Mouse (Mus musculus) Muller cell, postnatal 12 days (primary cell): ENCODE measurements around the gene Mdk.
A peak's percentile ranks its signal among the peaks of the same experiment; 100 is the strongest.

ENCODE experiments used
- DNase-seq: peaks from one replicate; pipeline ENCODE4 v3.0.0-alpha.2; 2015; ENCODE audit errors: inconsistent ontology term

Gene Mdk

DNA sequence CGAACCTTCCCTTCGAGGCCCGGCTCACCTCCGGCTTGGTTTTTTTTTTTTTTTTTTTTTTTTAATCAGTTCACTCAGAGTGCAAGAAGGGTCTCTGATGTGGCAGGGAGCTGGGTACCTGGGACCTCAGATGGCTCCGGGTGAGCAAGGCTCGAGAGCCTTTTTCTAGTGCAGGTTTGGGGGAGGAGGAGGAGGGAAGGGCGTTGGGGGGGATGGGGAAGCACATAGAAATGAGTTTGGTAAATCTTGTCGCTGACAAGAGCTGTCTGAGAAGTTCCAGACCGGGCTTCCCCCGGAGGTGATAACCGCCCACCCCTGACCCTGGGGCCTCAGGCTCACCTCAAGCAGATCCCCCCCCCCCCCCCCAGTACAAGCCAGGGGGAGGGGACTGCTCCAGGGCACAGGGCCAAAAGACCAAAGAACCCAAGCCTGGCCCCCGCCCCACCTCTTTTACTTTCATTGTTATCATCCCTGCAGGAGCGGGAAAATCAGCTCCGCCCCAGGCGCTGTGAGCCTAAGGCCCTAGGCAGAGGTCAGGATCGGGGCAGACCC lies at the start of gene Mdk:
Gene Mdk (minus strand): TSS at position 138 of the 552 bp plus-strand sequence.
- DNase-seq: no peak

- no peak for DNase-seq
These were observed 48.7 kb upstream of the Mdk start for GRCm38 (mm10) chr2:91980830-91981229.

- DNase-seq: no peak
These were observed 48.1 kb upstream of the Mdk start for GRCm38 (mm10) chr2:91980245-91980644.

DNA sequence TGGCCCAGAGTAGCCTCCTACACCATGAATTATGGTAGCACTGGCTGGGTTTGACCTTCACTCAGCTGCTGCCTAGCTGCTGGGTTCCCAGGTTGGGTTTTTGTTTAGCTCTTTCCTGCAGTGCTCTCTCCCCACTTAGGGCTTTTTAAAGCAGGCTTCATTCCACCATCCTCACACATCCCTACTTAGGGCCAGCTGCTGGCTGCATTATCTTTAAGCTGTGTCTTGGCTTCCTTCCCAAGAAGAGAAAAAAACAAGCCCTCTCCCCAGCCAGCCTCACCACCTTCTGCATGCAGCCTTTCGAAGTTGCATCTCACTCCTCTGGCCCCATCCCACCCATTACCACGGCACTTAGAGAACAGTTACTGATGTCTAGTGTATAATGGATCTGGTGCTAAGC lies 46.5 kb upstream of the Mdk start:
- no peak for DNase-seq

DNA sequence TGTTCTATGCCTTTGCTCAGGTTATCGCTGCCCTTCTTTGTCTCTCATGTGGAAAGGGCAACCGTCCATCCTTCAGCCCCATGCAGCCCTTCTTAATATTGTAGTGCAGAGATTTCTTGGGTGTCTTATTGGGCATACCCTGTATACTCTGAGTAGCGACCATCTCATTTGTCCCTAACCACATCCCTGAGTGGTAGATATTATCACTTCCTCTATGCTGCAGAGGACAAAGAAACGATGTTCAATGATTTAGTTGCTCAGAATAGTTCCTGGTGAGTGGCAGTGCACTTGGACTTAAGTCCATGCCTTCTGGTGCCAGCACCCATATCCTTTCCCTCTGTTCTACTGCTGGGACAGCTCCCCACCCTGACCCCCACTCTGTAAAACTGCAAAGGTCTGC lies 45.9 kb upstream of the Mdk start:
- DNase-seq: no peak

DNA sequence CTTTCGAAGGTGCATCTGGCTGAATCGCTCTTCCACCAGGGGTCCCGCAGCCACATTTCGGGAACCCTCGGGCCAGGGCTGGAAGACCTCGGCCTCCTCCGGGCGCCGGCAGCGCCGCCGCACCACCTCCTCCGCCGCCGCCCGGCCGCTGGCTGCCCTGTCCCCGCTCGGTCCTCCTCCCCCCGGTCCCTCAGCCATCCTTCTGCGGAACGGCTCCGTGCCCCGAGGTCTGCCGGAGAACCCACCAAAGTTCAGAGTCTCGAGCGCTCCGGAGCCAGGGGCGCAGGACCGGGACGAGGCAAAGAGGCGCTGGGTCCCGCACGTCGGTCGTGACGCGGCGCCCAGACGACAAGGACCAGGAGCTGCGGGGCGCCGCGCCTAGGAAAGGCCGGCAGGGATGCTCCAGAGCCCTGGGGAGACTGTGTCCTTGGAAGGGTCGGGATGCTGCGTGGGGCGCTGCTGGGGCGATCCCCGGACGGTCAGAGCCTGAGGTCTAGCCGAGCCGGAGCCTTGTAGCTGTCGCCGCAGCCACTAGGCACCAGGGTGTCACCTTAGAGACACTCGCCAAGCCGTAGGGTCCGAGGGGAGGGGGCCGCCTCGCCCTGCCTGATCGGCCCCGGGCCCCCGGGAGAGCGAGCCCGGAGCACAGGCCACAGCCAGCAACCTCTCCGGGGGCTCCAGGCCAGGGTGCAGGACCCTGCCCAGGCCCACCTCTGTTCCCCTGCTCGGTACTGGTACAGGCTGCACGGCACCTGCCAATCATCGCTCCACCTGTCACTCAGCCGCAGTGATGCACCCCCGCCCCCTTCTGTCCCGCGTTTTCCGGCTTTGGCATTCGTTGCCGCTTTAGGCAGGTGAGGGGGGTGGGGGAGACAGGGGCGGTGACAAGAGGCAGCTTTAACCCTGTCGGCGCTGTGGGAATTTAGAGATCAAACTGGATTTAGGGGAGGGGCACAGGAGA lies 43.8 kb upstream of the Mdk start, which contains the start of gene Dgkz:
Gene Dgkz (minus strand): TSS at position 284 of the 961 bp plus-strand sequence.
- DNase-seq: no peak

DNA sequence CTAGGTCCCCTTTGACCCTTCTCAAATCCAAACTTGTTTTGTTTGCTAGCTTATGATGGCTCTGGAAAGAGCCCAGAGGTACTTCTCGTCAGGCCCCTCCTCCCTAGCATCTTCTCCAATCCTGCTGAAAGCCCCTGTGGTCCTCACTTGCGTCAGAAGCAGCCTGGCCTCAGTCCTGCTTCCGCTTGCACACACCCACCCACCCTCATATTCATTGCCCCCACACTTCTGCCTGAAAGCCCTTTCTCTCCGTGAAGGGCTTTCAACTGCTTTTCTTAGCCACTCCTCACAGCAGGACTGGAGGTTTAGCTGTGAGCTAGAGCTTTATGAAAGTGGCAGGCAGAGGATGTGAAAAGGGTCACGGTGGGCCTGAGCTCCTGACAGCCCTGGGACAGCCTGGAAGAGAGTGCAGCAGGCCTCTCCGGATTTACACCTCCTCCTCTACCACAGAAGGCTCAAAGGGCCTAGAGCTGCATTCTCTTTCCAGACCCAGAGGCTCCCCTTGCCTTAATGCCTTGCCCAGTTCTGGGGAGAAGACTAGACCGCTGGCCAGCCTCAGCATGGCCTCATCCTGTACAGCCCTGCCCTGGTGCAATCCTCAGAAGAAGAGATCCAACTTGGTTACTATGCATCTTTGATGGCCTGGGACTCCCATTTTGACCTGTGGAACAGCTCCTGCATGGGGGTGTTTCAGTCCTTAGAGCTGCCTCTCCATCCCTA lies 41.5 kb upstream of the Mdk start:
- no peak for DNase-seq

DNA sequence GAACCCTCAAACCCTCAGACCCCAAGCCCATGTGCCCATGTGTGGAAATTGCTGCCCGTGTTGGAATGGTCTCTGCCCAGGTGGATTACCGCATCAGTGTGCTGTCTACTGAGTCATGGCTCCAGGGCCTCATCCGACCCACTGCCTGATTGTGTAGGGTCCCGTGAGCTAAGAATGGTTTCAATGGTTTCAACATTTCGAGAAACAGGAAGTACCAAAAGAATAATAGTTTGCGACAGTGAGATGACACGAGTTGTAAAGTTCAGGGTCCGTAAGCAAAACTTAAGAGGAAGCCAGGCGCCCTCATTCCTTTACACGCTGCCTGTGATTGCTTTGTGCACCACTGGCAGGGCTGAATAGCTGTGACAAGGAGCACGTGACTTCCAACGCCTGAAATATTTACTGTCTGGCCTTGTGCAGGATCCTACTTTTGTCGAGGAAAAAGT lies 40.0 kb upstream of the Mdk start:
- no peak for DNase-seq

GRCm38 (mm10) chr2:91971231-91972097 lies 39.4 kb upstream of the Mdk start:
- no peak for DNase-seq

DNA sequence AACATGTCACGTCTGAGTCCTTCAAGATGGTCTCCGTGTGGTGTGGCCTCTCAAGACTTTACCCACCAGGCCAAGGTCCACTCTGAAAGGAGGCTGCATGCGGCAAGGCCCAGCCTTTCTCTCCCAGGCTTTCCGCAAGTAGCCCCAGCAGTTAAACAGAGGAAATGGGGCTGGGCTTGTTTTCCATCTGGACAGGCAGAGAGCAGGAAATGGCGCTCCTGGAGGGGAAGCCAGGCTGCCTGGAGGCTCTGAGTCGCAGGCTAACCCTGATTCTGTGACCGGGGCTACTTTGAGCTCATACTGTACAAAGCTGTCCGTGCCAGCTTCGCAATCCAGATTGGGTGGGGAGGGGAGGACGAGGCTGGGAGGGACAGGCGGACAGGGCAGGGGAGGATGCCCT lies 35.9 kb upstream of the Mdk start:
- no peak for DNase-seq

DNA sequence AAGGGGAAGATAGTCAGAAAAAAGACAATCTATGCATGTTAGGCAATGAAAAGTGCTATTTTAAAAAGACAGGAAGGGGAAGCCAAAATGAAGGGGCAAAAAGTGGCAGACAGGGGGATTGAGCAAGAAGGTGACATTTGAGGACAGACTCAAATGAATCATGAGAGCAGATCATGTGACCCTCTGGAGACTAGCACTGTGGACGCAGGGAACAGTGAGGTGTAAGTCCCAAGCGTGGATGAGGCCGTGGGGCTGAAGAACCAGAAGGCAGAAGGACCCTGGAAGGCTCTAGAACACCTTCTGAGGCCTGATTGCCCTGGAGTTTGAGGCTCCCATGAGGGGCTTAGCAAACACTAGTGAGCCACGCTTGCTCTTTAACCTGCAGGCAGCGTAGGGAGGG lies 34.3 kb upstream of the Mdk start:
- no peak for DNase-seq

GRCm38 (mm10) chr2:91965417-91965816 lies 33.3 kb upstream of the Mdk start:
- no peak for DNase-seq

DNA sequence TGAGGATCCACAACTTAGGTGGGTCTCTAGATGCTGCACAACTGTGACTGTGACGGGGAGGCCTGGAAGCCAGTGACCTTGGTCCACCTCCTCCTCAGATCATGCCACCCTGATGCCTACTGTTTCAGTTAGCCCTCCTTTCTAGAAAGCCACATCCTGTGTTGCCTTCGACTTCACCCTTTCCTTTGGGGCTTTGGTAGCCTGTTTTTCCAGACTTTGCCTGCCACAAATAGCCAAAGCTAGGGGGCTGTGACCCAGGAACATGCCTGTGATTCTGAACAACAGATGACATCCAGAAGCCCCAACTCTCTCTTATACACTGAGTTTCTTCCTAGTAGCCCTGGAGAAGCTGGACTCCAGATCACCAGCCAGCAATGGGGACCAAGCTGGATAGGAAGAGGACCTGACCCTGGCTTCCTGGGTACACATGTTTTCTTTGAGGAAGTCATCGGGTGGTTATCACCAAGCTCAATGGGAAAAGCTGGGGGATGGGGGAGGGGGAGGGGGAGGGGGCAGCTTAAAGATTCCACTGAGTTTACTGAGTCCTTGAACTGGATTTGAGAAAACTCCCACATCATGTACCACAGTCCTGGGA lies 32.6 kb upstream of the Mdk start:
- no peak for DNase-seq

DNA sequence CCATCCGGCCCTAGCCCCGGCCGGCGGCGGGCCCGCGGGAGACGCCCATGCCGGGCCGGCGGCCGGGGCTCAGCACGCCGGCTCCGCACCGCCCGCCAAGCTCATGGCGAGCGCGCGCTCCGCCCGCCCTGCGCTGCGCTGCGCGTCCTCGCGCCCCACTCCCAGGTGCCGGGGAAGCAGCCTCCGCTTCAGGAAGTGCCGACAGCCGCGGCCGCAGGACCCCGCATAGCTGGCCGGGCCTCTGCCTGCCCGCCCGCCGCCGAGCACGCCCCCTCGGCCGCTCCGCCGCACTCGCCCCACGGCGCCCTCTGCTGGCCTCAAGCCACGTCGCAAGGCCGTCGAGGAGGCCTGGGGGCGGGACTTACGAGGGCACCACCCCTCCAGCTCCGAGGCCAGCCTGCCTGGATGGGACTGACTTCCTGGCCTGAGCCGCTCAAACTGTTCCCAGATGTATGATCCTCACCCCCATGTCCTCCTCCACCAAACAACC lies 31.4 kb upstream of the Mdk start:
- peak; percentile 94 for DNase-seq

GRCm38 (mm10) chr2:91962864-91963401 lies 30.8 kb upstream of the Mdk start:
- DNase-seq: no peak

GRCm38 (mm10) chr2:91961901-91962761 lies 30.0 kb upstream of the Mdk start:
- no peak for DNase-seq

GRCm38 (mm10) chr2:91960459-91960858 lies 28.4 kb upstream of the Mdk start:
- DNase-seq: no peak

GRCm38 (mm10) chr2:91959544-91960410 lies 27.7 kb upstream of the Mdk start:
- no peak for DNase-seq
